Mouse (Mus musculus): ENCODE measurements at regions not wholly inside any gene's neighbourhood (a gene's known extent, or its start where the extent isn't known, plus 50 kb on each side); places are given as distances from the start of the nearest gene placed in this dataset.

GRCm38 (mm10) chr6:64797600-64797999 lies 68.7 kb downstream of the Atoh1 start:
- Histone ChIP-seq H3K36me3 (ENCODE audit: control insufficient read depth, insufficient read depth, low read length) (no peaks in the 10 kb centered on the region), H3K27me3 (ENCODE audit: control insufficient read depth, insufficient read depth, low read length) (no peaks in the 10 kb centered on the region), H3K9ac (ENCODE audit: low read length) (no peak overlapping the region), H3K4me1 (ENCODE audit: control insufficient read depth, insufficient read depth, low read length) (no peaks in the 10 kb centered on the region), H3K4me2 (ENCODE audit: low read depth, severe bottlenecking) (no peak overlapping the region), H3K4me3 (ENCODE audit: low read depth, low read length) (no peak overlapping the region), H3K9me3 (ENCODE audit: control insufficient read depth, low read length) (no peaks in the 10 kb centered on the region), H3K27ac (replicated peaks; ENCODE audit: low read depth, low read length) (no peak overlapping the region)
- 42% methylated on average over 3 of the region's 3 CpGs for WGBS
- ATAC-seq (ENCODE audit: insufficient number of reproducible peaks, low FRiP score, low TSS enrichment, low read depth) = no peak
- no peak for DNase-seq (ENCODE audit: low spot score)

- Histone ChIP-seq H3K9ac (ENCODE audit: low read length) (no peak overlapping the region), H3K27ac (replicated peaks; ENCODE audit: low read depth, low read length) (no peak overlapping the region), H3K9me3 (ENCODE audit: control insufficient read depth, low read length) (no peaks in the 10 kb centered on the region), H3K4me3 (ENCODE audit: low read depth, low read length) (peak overlapping the region; percentile 28; the same call in 1 of the 2 replicates), H3K4me2 (ENCODE audit: low read depth, severe bottlenecking) (peak overlapping the region; percentile 44), H3K36me3 (ENCODE audit: control insufficient read depth, insufficient read depth, low read length) (no peaks in the 10 kb centered on the region), H3K27me3 (ENCODE audit: control insufficient read depth, insufficient read depth, low read length) (no peaks in the 10 kb centered on the region), H3K4me1 (ENCODE audit: control insufficient read depth, insufficient read depth, low read length) (no peaks in the 10 kb centered on the region)
- ATAC-seq (ENCODE audit: insufficient number of reproducible peaks, low FRiP score, low TSS enrichment, low read depth) (no peak), DNase-seq (ENCODE audit: low spot score) (no peak)
- WGBS = 73% methylated on average over 5 of the region's 5 CpGs
Measured at GRCm38 (mm10) chr6:64798804-64799203, 69.9 kb downstream of the Atoh1 start.

- no peaks in the 10 kb centered on the region for H3K4me1 ChIP-seq (ENCODE audit: control insufficient read depth, insufficient read depth, low read length)
- WGBS = 8% methylated on average over 22 of the region's 22 CpGs
- no peaks in the 10 kb centered on the region for H3K9me3 ChIP-seq (ENCODE audit: control insufficient read depth, low read length)
- ATAC-seq (ENCODE audit: insufficient number of reproducible peaks, low FRiP score, low TSS enrichment, low read depth) (peak; percentile 71; the same call in 1 of the 2 replicates), DNase-seq (ENCODE audit: low spot score) (peak; percentile 53)
- H3K36me3 ChIP-seq (ENCODE audit: control insufficient read depth, insufficient read depth, low read length) = no peaks in the 10 kb centered on the region
- H3K4me3 ChIP-seq (ENCODE audit: low read depth, low read length) = peak overlapping the region; percentile 28
- H3K4me2 ChIP-seq (ENCODE audit: low read depth, severe bottlenecking) = peak overlapping the region; percentile 44
- H3K27me3 ChIP-seq (ENCODE audit: control insufficient read depth, insufficient read depth, low read length) = no peaks in the 10 kb centered on the region
- H3K9ac ChIP-seq (ENCODE audit: low read length) = no peak overlapping the region
- no peak overlapping the region for H3K27ac ChIP-seq (replicated peaks; ENCODE audit: low read depth, low read length)
Measured at GRCm38 (mm10) chr6:64799306-64800001, 70.5 kb downstream of the Atoh1 start.

GRCm38 (mm10) chr6:64800965-64801364 lies 72.0 kb downstream of the Atoh1 start:
- no peak for ATAC-seq (ENCODE audit: insufficient number of reproducible peaks, low FRiP score, low TSS enrichment, low read depth)
- 73% methylated on average over 3 of the region's 3 CpGs for WGBS
- H3K4me2 ChIP-seq (ENCODE audit: low read depth, severe bottlenecking) = no peak overlapping the region

GRCm38 (mm10) chr6:64815115-64815514 lies 86.2 kb downstream of the Atoh1 start:
- WGBS = 94% methylated on average over 1 of the region's 1 CpGs
- no peak for DNase-seq (ENCODE audit: low spot score)
- ATAC-seq (ENCODE audit: insufficient number of reproducible peaks, low FRiP score, low TSS enrichment, low read depth) = no peak
- Histone ChIP-seq H3K4me1 (ENCODE audit: control insufficient read depth, insufficient read depth, low read length) (no peaks in the 10 kb centered on the region), H3K4me3 (ENCODE audit: low read depth, low read length) (no peak overlapping the region), H3K4me2 (ENCODE audit: low read depth, severe bottlenecking) (no peak overlapping the region), H3K36me3 (ENCODE audit: control insufficient read depth, insufficient read depth, low read length) (no peaks in the 10 kb centered on the region), H3K9ac (ENCODE audit: low read length) (no peak overlapping the region), H3K27me3 (ENCODE audit: control insufficient read depth, insufficient read depth, low read length) (no peaks in the 10 kb centered on the region), H3K27ac (replicated peaks; ENCODE audit: low read depth, low read length) (no peak overlapping the region), H3K9me3 (ENCODE audit: control insufficient read depth, low read length) (no peaks in the 10 kb centered on the region)

More at GRCm38 (mm10) chr6:64800965-64801364, 72.0 kb downstream of the Atoh1 start:
- H3K9ac ChIP-seq (ENCODE audit: low read length) = no peak overlapping the region
- no peaks in the 10 kb centered on the region for H3K36me3 ChIP-seq (ENCODE audit: control insufficient read depth, insufficient read depth, low read length)
- H3K4me3 ChIP-seq (ENCODE audit: low read depth, low read length) = no peak overlapping the region
- no peak for DNase-seq (ENCODE audit: low spot score)
- no peaks in the 10 kb centered on the region for H3K9me3 ChIP-seq (ENCODE audit: control insufficient read depth, low read length)
- H3K4me1 ChIP-seq (ENCODE audit: control insufficient read depth, insufficient read depth, low read length) = no peaks in the 10 kb centered on the region
- H3K27ac ChIP-seq (replicated peaks; ENCODE audit: low read depth, low read length) = no peak overlapping the region
- no peaks in the 10 kb centered on the region for H3K27me3 ChIP-seq (ENCODE audit: control insufficient read depth, insufficient read depth, low read length)

GRCm38 (mm10) chr6:64849097-64849648 lies 120.2 kb downstream of the Atoh1 start:
- no peak for ATAC-seq (ENCODE audit: insufficient number of reproducible peaks, low FRiP score, low TSS enrichment, low read depth)
- no peaks in the 10 kb centered on the region for H3K4me1 ChIP-seq (ENCODE audit: control insufficient read depth, insufficient read depth, low read length)

GRCm38 (mm10) chr6:64862901-64863300 lies 134.0 kb downstream of the Atoh1 start:
- ATAC-seq (ENCODE audit: insufficient number of reproducible peaks, low FRiP score, low TSS enrichment, low read depth) (no peak), DNase-seq (ENCODE audit: low spot score) (no peak)
- H3K27ac ChIP-seq (replicated peaks; ENCODE audit: low read depth, low read length) = no peak overlapping the region
- H3K4me2 ChIP-seq (ENCODE audit: low read depth, severe bottlenecking) = no peak overlapping the region
- no peaks in the 10 kb centered on the region for H3K27me3 ChIP-seq (ENCODE audit: control insufficient read depth, insufficient read depth, low read length)
- WGBS = 80% methylated on average over 4 of the region's 4 CpGs
- no peaks in the 10 kb centered on the region for H3K4me1 ChIP-seq (ENCODE audit: control insufficient read depth, insufficient read depth, low read length)
- H3K36me3 ChIP-seq (ENCODE audit: control insufficient read depth, insufficient read depth, low read length) = no peaks in the 10 kb centered on the region
- H3K4me3 ChIP-seq (ENCODE audit: low read depth, low read length) = no peak overlapping the region
- no peaks in the 10 kb centered on the region for H3K9me3 ChIP-seq (ENCODE audit: control insufficient read depth, low read length)
- H3K9ac ChIP-seq (ENCODE audit: low read length) = no peak overlapping the region

More at GRCm38 (mm10) chr6:64849097-64849648, 120.2 kb downstream of the Atoh1 start:
- Histone ChIP-seq H3K36me3 (ENCODE audit: control insufficient read depth, insufficient read depth, low read length) (no peaks in the 10 kb centered on the region), H3K9ac (ENCODE audit: low read length) (no peak overlapping the region), H3K27ac (replicated peaks; ENCODE audit: low read depth, low read length) (no peak overlapping the region), H3K9me3 (ENCODE audit: control insufficient read depth, low read length) (no peaks in the 10 kb centered on the region), H3K27me3 (ENCODE audit: control insufficient read depth, insufficient read depth, low read length) (no peaks in the 10 kb centered on the region), H3K4me3 (ENCODE audit: low read depth, low read length) (no peak overlapping the region), H3K4me2 (ENCODE audit: low read depth, severe bottlenecking) (no peak overlapping the region)
- WGBS = 80% methylated on average over 4 of the region's 4 CpGs
- no peak for DNase-seq (ENCODE audit: low spot score)

GRCm38 (mm10) chr6:64896420-64896819 lies 146.0 kb upstream of the Smarcad1 start:
- ATAC-seq (ENCODE audit: insufficient number of reproducible peaks, low FRiP score, low TSS enrichment, low read depth) (no peak), DNase-seq (ENCODE audit: low spot score) (no peak)
- Histone ChIP-seq H3K27me3 (ENCODE audit: control insufficient read depth, insufficient read depth, low read length) (no peaks in the 10 kb centered on the region), H3K4me3 (ENCODE audit: low read depth, low read length) (no peak overlapping the region), H3K27ac (replicated peaks; ENCODE audit: low read depth, low read length) (no peak overlapping the region), H3K4me2 (ENCODE audit: low read depth, severe bottlenecking) (no peak overlapping the region), H3K4me1 (ENCODE audit: control insufficient read depth, insufficient read depth, low read length) (no peaks in the 10 kb centered on the region), H3K9me3 (ENCODE audit: control insufficient read depth, low read length) (no peaks in the 10 kb centered on the region), H3K36me3 (ENCODE audit: control insufficient read depth, insufficient read depth, low read length) (no peaks in the 10 kb centered on the region), H3K9ac (ENCODE audit: low read length) (no peak overlapping the region)
- WGBS = 86% methylated on average over 5 of the region's 5 CpGs

Data from limb, embryonic 11.5 days (tissue).